Mouse (Mus musculus) testis, adult 2 months (tissue): ENCODE measurements around the gene Gm38392. TPM values are rescaled to one million over a fixed set of nuclear protein-coding genes. Genes with fewer than 3 reads are reported as not detected.

ENCODE experiments used
- H3K27ac ChIP-seq: fragments of 200-500 bp; 2 replicates; pipeline ENCODE4 v1.5.1; 2012; ENCODE audit warnings: low read depth, low read length; ENCODE audit not compliant: control insufficient read depth, insufficient read depth
- H3K27me3 ChIP-seq: fragments of 200-500 bp; 2 replicates; pipeline ENCODE4 v1.6.1; 2012; ENCODE audit warnings: mild to moderate bottlenecking, low read length, moderate library complexity; ENCODE audit not compliant: control insufficient read depth, insufficient read depth
- H3K36me3 ChIP-seq: fragments of 200-500 bp; 2 replicates; pipeline ENCODE4 v1.6.1; 2012; ENCODE audit warnings: mild to moderate bottlenecking, low read length; ENCODE audit not compliant: control insufficient read depth, insufficient read depth
- H3K4me1 ChIP-seq: fragments of 200-500 bp; 2 replicates; pipeline ENCODE4 v1.6.1; 2012; ENCODE audit warnings: low read length; ENCODE audit not compliant: control insufficient read depth, insufficient read depth
- H3K4me3 ChIP-seq: fragments of 200-500 bp; 2 replicates; pipeline ENCODE4 v1.5.1; 2012; ENCODE audit warnings: low read depth, mild to moderate bottlenecking, low read length, moderate library complexity, mixed read lengths; ENCODE audit not compliant: control insufficient read depth
- CTCF ChIP-seq: fragments of 200-500 bp; IDR thresholded peaks from 2 replicates; pipeline ENCODE4 v1.5.1; 2012; ENCODE audit warnings: low read depth, mild to moderate bottlenecking, inconsistent platforms, low read length, moderate library complexity; ENCODE audit not compliant: control insufficient read depth, insufficient read depth, insufficient replicate concordance
- POLR2A ChIP-seq: fragments of 200-500 bp; IDR thresholded peaks from 2 replicates; pipeline ENCODE4 v1.6.1; 2012; ENCODE audit warnings: low read depth, mild to moderate bottlenecking, inconsistent platforms, low read length, moderate library complexity; ENCODE audit not compliant: control insufficient read depth
- polyA plus RNA-seq: library from polyadenylated mRNA; depleted of rRNA; stranded (reverse); fragments of >200 nt; gene quantifications from 2 replicates; pipeline ENCODE4 v1.2.3, GENCODE M21; 2012; rRNA removed

Gm38392 gene
- polyA plus RNA-seq, 1 experiment = 2.8 TPM

DNA sequence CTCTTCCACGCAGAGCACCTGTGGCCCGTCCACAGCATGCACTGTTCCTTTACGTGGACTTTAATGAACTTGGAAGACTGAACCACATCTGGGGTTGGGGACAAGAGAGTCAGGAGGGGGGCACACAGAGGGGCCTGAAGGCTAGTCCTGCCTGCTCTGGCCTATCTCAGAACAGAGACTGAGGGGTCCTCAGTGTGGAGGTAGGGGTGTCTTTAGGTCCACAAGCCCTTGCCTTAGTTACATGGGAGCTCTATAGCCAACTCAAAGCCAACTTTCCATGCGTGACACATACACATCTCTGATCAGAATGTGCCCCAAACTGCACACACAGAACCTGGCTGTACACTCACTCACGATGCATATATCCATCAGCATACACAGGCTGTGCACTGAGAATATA lies 85.4 kb downstream of the Gm38392 start:
- H3K36me3 ChIP-seq = no peaks in the 10 kb centered on the region
- TF ChIP-seq POLR2A (no peak), CTCF (no peak)
- no peak overlapping the region for H3K27ac ChIP-seq
- no peaks in the 10 kb centered on the region for H3K27me3 ChIP-seq
- H3K4me1 ChIP-seq = peaks cover 3% of the 10 kb centered on the region
- H3K4me3 ChIP-seq = no peak overlapping the region

DNA sequence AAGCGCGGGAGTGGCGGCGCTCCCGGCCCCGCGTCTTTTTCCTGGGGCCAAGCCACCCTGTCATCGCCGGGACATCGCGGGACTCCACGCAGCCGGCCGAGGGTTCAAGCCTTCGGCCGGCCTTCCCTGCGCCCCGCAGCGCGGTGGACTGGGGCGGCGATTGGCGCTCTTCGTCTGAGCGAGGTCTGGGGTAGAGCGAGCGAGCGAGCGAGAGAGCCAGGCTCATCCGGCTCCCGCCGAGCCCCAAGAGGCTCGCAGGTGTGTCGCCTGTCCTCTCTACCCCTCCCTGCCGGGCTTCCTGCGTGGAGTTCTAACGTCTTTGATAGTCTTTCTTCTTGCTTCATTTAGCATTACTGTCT lies 86.1 kb downstream of the Gm38392 start:
- H3K27ac ChIP-seq = no peak overlapping the region
- peaks cover 3% of the 10 kb centered on the region for H3K4me1 ChIP-seq
- H3K4me3 ChIP-seq = no peak overlapping the region; the same call in 1 of the 2 replicates

DNA sequence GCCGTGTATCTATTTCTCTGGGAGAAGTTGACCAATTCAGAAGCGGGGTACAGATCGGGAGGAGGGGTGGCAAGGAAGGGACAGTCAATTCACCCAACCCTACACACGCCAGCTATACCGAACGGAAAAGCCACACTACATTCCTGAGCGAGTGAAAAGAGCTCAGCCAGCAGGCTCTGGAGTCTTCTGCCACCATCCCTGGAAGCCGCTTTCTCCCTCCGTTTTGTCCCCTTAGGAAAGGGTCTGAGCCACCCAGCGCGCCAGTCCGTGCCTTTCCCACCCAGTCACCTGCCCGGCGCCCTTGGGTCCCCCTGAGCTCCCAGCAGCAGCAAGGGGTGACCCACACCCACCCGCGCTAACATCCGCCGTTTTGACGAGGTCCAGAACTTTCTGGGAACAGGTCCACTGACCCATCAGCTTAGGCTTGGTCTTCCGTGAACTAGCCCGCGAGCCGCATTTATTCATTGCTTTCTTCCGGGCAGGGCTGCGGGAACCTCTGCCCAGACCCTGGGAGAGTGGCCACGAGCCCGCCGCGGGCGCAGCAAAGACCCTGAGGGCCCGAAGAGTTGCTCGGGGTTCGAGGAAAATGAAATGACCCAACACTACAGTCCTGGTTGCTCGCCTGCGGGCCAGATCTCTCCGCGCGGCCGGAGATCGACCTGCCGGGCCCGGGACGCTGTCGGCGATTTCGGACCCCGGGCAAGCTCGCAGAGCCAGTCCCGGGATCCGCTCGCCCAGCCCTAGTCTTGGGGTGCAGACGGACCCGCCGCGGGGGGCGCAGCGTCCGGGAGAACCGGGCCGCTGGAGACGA lies 86.6 kb downstream of the Gm38392 start:
- no peak overlapping the region; the same call in 1 of the 2 replicates for H3K4me3 ChIP-seq
- H3K27me3 ChIP-seq = no peaks in the 10 kb centered on the region
- no peaks in the 10 kb centered on the region for H3K36me3 ChIP-seq
- TF ChIP-seq POLR2A (no peak), CTCF (no peak)
- peaks cover 3% of the 10 kb centered on the region for H3K4me1 ChIP-seq
- H3K27ac ChIP-seq = no peak overlapping the region

More for the DNA sequence above, 86.1 kb downstream of the Gm38392 start:
- Histone ChIP-seq H3K27me3 (no peaks in the 10 kb centered on the region), H3K36me3 (no peaks in the 10 kb centered on the region)
- TF ChIP-seq CTCF (no peak), POLR2A (no peak)

DNA sequence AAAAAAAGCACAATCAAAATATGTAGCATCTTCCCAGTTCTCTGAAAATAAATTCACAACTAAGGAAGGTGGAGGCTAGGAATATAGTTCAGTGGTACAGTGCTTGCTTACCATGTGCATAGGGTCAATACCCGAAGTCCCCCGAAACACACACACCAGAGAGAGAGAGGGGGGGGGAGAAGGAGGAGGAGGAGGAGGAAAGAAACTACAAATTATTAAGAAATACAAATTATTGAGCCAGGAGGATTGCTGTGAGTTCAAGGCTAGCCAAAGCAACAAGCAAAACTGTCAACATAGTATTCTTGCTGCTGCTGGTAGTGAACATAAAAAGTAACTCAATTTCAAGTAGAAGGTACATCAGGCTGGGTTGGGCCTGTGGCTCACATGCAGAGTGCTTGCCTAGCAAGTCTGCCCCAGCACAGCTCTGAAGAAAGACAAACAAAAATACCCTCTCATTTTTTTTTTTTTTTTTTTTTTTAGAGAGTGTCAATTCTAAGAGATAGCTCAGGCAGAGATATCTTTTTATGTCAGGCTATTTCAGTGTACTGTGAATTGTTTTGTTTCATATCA lies 87.4 kb downstream of the Gm38392 start:
- peaks cover 3% of the 10 kb centered on the region for H3K4me1 ChIP-seq
- H3K36me3 ChIP-seq = no peaks in the 10 kb centered on the region
- no peaks in the 10 kb centered on the region for H3K27me3 ChIP-seq
- no peak overlapping the region for H3K4me3 ChIP-seq
- TF ChIP-seq CTCF (no peak), POLR2A (no peak)
- H3K27ac ChIP-seq = no peak overlapping the region

DNA sequence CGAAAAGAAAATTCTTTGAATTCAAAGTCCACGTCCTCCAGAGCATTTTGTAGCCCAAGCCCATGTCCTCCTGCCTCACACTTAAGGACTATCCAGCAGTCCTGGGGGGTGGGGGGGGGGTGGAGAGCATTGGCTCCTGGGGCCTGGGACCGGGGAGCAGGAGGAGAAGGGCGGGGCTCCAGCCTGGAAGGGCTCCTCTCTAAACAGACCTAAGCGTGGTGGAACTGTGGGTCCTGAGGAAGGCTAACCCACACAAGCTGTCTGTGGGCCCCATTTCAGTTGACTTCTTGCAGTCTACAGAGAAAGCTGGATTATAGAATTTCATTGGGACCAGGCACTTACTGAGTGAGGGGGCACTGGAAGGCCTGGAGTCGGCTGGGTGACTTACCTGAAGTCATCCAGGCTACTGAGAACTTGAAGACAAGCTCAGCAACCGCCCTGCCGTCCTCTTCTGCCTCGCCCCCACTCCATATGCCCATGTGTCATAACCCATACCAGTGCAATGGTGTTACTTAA lies 88.4 kb downstream of the Gm38392 start:
- Histone ChIP-seq H3K4me3 (no peak overlapping the region), H3K36me3 (no peaks in the 10 kb centered on the region), H3K27ac (no peak overlapping the region), H3K27me3 (no peaks in the 10 kb centered on the region), H3K4me1 (peaks cover 3% of the 10 kb centered on the region)
- TF ChIP-seq CTCF (no peak), POLR2A (no peak)

DNA sequence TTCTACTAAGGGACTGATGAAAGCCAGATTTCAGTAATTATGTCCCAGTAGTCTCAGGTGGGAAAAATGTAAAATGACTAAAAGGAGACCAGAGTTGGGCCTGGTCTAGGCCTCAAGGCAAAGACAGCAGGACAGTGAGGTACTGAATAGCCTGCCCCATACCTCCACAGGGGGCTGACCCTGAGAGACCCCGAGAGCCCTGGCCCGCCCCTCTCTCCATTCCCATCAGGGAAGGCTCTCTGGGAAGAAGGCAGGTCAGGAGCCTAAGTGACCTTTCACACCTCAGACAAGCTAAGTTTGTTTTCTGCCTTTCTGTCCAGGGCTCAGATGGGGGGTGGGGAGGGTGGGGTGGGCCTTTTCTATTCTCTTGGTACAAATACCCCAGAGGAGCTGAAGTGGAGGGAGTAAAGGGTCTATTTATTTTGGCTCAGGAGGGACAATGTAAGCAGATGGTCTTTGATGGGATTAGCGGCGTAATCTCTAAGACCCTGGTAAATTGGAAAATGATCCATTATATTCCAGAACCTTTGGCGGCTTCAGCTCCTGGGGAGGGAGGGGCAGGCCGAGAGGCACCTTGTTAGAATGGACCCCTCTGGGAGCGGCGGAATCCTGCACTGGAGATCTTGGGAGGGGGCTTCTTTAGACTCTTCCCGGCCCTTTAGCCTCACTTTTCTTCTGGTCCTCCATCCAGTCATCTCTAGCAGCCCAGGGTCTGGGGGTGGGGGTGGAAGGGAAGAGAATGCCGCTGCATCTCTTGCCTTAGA lies 89.1 kb downstream of the Gm38392 start:
- H3K36me3 ChIP-seq = no peaks in the 10 kb centered on the region
- H3K27ac ChIP-seq = no peak overlapping the region
- TF ChIP-seq CTCF (no peak), POLR2A (no peak)
- H3K27me3 ChIP-seq = no peaks in the 10 kb centered on the region
- no peak overlapping the region for H3K4me3 ChIP-seq
- H3K4me1 ChIP-seq = peaks cover 3% of the 10 kb centered on the region

Other genes with a start within 250 kb of the Gm38392 start
- 6.7 and 6.9 TPM in 2 replicates for gene Gpatch4, start 244.1 kb downstream of the Gm38392 start, polyA plus RNA-seq
- 61.7 and 61.8 TPM in 2 replicates for gene Naxe, start 228.7 kb downstream of the Gm38392 start, polyA plus RNA-seq
- 176 and 193 TPM in 2 replicates for gene Ttc24, start 208.9 kb downstream of the Gm38392 start, polyA plus RNA-seq
- 3.8 and 4.9 TPM in 2 replicates for gene Iqgap3, start 205.2 kb downstream of the Gm38392 start, polyA plus RNA-seq
- gene Mef2d, start 144.8 kb downstream of the Gm38392 start, polyA plus RNA-seq = 16.0 and 17.6 TPM in 2 replicates
- gene Rhbg, start 32.5 kb downstream of the Gm38392 start, polyA plus RNA-seq = 3.3 and 3.9 TPM in 2 replicates
- gene Tsacc, start 9.8 kb upstream of the Gm38392 start, polyA plus RNA-seq = 654 and 688 TPM in 2 replicates
- 342 and 349 TPM in 2 replicates for gene Cct3, start 9.9 kb upstream of the Gm38392 start, polyA plus RNA-seq
- gene Glmp, start 37.8 kb upstream of the Gm38392 start, polyA plus RNA-seq = 21.7 and 22.5 TPM in 2 replicates
- gene Tmem79, start 48.9 kb upstream of the Gm38392 start, polyA plus RNA-seq = 9.5 TPM in 2 replicates
- gene Smg5, start 49.0 kb upstream of the Gm38392 start, polyA plus RNA-seq = 105 and 112 TPM in 2 replicates
- gene Paqr6, start 77.4 kb upstream of the Gm38392 start, polyA plus RNA-seq = 6.2 and 6.4 TPM in 2 replicates
- gene Bglap3, start 85.5 kb upstream of the Gm38392 start, polyA plus RNA-seq = 1.7 TPM in 1 of 2 replicates, not detected in the other
- 0.31 and 0.42 TPM in 2 replicates for gene Bglap2, start 91.5 kb upstream of the Gm38392 start, polyA plus RNA-seq
- gene Bglap, start 97.3 kb upstream of the Gm38392 start, polyA plus RNA-seq = not detected in 2 replicates
- gene Pmf1, start 123.1 kb upstream of the Gm38392 start, polyA plus RNA-seq = 27.5 and 27.9 TPM in 2 replicates
- 12.2 and 12.7 TPM in 2 replicates for gene Slc25a44, start 137.9 kb upstream of the Gm38392 start, polyA plus RNA-seq
- 58.9 and 66.2 TPM in 2 replicates for gene Sema4a, start 174.0 kb upstream of the Gm38392 start, polyA plus RNA-seq
- 14.4 and 16.7 TPM in 2 replicates for gene Lmna, start 222.7 kb upstream of the Gm38392 start, polyA plus RNA-seq
- 1.4 and 1.5 TPM in 2 replicates for gene Mex3a, start 245.2 kb upstream of the Gm38392 start, polyA plus RNA-seq